Mouse (Mus musculus) splenic B cell, adult 2 months (primary cell): Measurements from ENCODE around the gene Fam71f1.
"Not testable (repeated sequence)": the region's sequence is repeated elsewhere in the genome, so short reads cannot be mapped to it uniquely, and the experiment has no call there.

ENCODE experiments used
- DNase-seq: peaks from one replicate; pipeline ENCODE4 v3.0.0-alpha.2; 2011; ENCODE audit warnings: low read depth, low spot score
- H3K27me3 ChIP-seq: 2 replicates; pipeline ENCODE4 v1.6.1; 2012; ENCODE audit warnings: mild to moderate bottlenecking, low read length, moderate library complexity, mixed read lengths; ENCODE audit not compliant: control insufficient read depth, poor library complexity, insufficient read depth, severe bottlenecking
- H3K36me3 ChIP-seq: 2 replicates; pipeline ENCODE4 v1.6.1; 2012; ENCODE audit warnings: mild to moderate bottlenecking, low read length, moderate library complexity, mixed read lengths; ENCODE audit not compliant: control insufficient read depth, poor library complexity, insufficient read depth, severe bottlenecking

Gene Fam71f1

GRCm38 (mm10) chr6:29308846-29309605 is 9.9 kb upstream of the Fam71f1 start:
- no peaks in the 10 kb centered on the region for H3K27me3 ChIP-seq
- DNase-seq, result no peak
- no peaks in the 10 kb centered on the region for H3K36me3 ChIP-seq

- Histone ChIP-seq H3K36me3 (no peaks in the 10 kb centered on the region), H3K27me3 (no peaks in the 10 kb centered on the region)
- no peak for DNase-seq
Measured at GRCm38 (mm10) chr6:29313690-29314202, 5.2 kb upstream of the Fam71f1 start.

GRCm38 (mm10) chr6:29317286-29317685 is 1.7 kb upstream of the Fam71f1 start:
- DNase-seq, result no peak
- no peaks in the 10 kb centered on the region for H3K27me3 ChIP-seq
- no peaks in the 10 kb centered on the region for H3K36me3 ChIP-seq

GRCm38 (mm10) chr6:29317941-29318340 is 999 bp upstream of the Fam71f1 start:
- no peaks in the 10 kb centered on the region for H3K27me3 ChIP-seq
- no peaks in the 10 kb centered on the region for H3K36me3 ChIP-seq
- no peak for DNase-seq

- DNase-seq, result no peak
- no peaks in the 10 kb centered on the region for H3K36me3 ChIP-seq
- no peaks in the 10 kb centered on the region for H3K27me3 ChIP-seq
Measured at GRCm38 (mm10) chr6:29321586-29321985, 2.6 kb downstream of the Fam71f1 start.

GRCm38 (mm10) chr6:29322147-29322546 is 3.2 kb downstream of the Fam71f1 start:
- no peaks in the 10 kb centered on the region for H3K36me3 ChIP-seq
- no peaks in the 10 kb centered on the region for H3K27me3 ChIP-seq
- no peak for DNase-seq

- Histone ChIP-seq H3K36me3 (no peaks in the 10 kb centered on the region), H3K27me3 (no peaks in the 10 kb centered on the region)
- no peak for DNase-seq
Measured at GRCm38 (mm10) chr6:29322735-29323134, 3.8 kb downstream of the Fam71f1 start.

GRCm38 (mm10) chr6:29326961-29327360 is 8.0 kb downstream of the Fam71f1 start:
- Histone ChIP-seq H3K36me3 (no peaks in the 10 kb centered on the region), H3K27me3 (no peaks in the 10 kb centered on the region)
- peak; percentile 6 for DNase-seq

GRCm38 (mm10) chr6:29329514-29329913 is 10.6 kb downstream of the Fam71f1 start:
- Histone ChIP-seq H3K36me3 (no peaks in the 10 kb centered on the region), H3K27me3 (no peaks in the 10 kb centered on the region)
- no peak for DNase-seq

GRCm38 (mm10) chr6:29346512-29346911 is 27.6 kb downstream of the Fam71f1 start:
- H3K27me3 ChIP-seq, H3K36me3 ChIP-seq, DNase-seq: not testable (repeated sequence)

GRCm38 (mm10) chr6:29347189-29347588 is 28.2 kb downstream of the Fam71f1 start:
- Histone ChIP-seq H3K36me3 (no peaks in the 10 kb centered on the region), H3K27me3 (no peaks in the 10 kb centered on the region)
- DNase-seq, result no peak

GRCm38 (mm10) chr6:29347665-29348370 is 28.9 kb downstream of the Fam71f1 start, which contains the start of gene Calu:
TSS of gene Calu (plus strand) at chr6:29348069.
- no peaks in the 10 kb centered on the region for H3K27me3 ChIP-seq
- DNase-seq, result peak; percentile 98

GRCm38 (mm10) chr6:29348371-29348724 is 29.4 kb downstream of the Fam71f1 start:
- no peaks in the 10 kb centered on the region for H3K27me3 ChIP-seq
- DNase-seq, result no peak
- H3K36me3 ChIP-seq, result no peaks in the 10 kb centered on the region

More at GRCm38 (mm10) chr6:29347665-29348370, 28.9 kb downstream of the Fam71f1 start, which contains the start of gene Calu:
- no peaks in the 10 kb centered on the region for H3K36me3 ChIP-seq

GRCm38 (mm10) chr6:29351613-29352012 is 32.7 kb downstream of the Fam71f1 start:
- DNase-seq, result peak; percentile 66
- Histone ChIP-seq H3K27me3 (no peaks in the 10 kb centered on the region), H3K36me3 (peaks cover 4% of the 10 kb centered on the region; the same call in 1 of the 2 replicates)

- no peak for DNase-seq
- peaks cover 5% of the 10 kb centered on the region; the same call in 1 of the 2 replicates for H3K36me3 ChIP-seq
- no peaks in the 10 kb centered on the region for H3K27me3 ChIP-seq
Measured at GRCm38 (mm10) chr6:29352816-29353215, 33.9 kb downstream of the Fam71f1 start.
